Mouse (Mus musculus): ENCODE data around the gene Gm13769. TPM values are rescaled to one million over a fixed set of nuclear protein-coding genes. Genes with fewer than 3 reads are reported as not detected.
"Not testable (repeated sequence)": the region's sequence is repeated elsewhere in the genome, so short reads cannot be mapped to it uniquely, and the experiment has no call there.

The Gm13769 gene
- not detected for polyA plus RNA-seq (2012; fragmentation: generic; extraction: Trizol)

- H3K36me3 ChIP-seq (ENCODE audit: control insufficient read depth, insufficient read depth); H3K79me2 ChIP-seq (ENCODE audit: control insufficient read depth, insufficient read depth); H3ac ChIP-seq (ENCODE audit: control insufficient read depth, insufficient read length); H3K27me3 ChIP-seq (ENCODE audit: control insufficient read depth, insufficient read depth, insufficient read length); H3K4me3 ChIP-seq; H3K4me2 ChIP-seq (ENCODE audit: low read depth): not testable (repeated sequence)
These were observed at the start of gene Gm13769 for GRCm38 (mm10) chr2:90321900-90322299. Gene Gm13769, plus strand, starts transcription at chr2:90322200.

- TF ChIP-seq MYOG (IDR thresholded peaks at IDR 0.05; ENCODE audit: control insufficient read depth in 1 of 3, insufficient read depth in 1 of 3, insufficient read length in 2 of 3, low read depth in 2 of 3) (no peak), E2F4 (IDR thresholded peaks at IDR 0.05; ENCODE audit: insufficient read depth) (no peak)
- H3ac ChIP-seq (ENCODE audit: control insufficient read depth, insufficient read length): no peak within 1 kb of the TSS
- no peaks in the 10 kb centered on the region for H3K27me3 ChIP-seq (ENCODE audit: control insufficient read depth, insufficient read depth, insufficient read length)
- no peaks in the 10 kb centered on the region for H3K36me3 ChIP-seq (ENCODE audit: control insufficient read depth, insufficient read depth)
- no peak within 1 kb of the TSS for H3K4me3 ChIP-seq
- H3K79me2 ChIP-seq (ENCODE audit: control insufficient read depth, insufficient read depth): no peaks in the 10 kb centered on the region
- no peak within 1 kb of the TSS for H3K4me2 ChIP-seq (ENCODE audit: low read depth)
These were observed 29.3 kb upstream of the Gm13769 start, which contains the start of gene Olfr1272 for GRCm38 (mm10) chr2:90292741-90293140. Gene Olfr1272, minus strand, starts transcription at chr2:90292841.

- H3ac ChIP-seq (ENCODE audit: control insufficient read depth, insufficient read length); H3K27me3 ChIP-seq (ENCODE audit: control insufficient read depth, insufficient read depth, insufficient read length); H3K4me2 ChIP-seq (ENCODE audit: low read depth); H3K4me3 ChIP-seq; H3K36me3 ChIP-seq (ENCODE audit: control insufficient read depth, insufficient read depth); H3K79me2 ChIP-seq (ENCODE audit: control insufficient read depth, insufficient read depth): not testable (repeated sequence)
These were observed 24.7 kb downstream of the Gm13769 start for GRCm38 (mm10) chr2:90346694-90347093.

GRCm38 (mm10) chr2:90351047-90351446 is 29.0 kb downstream of the Gm13769 start:
- H3K4me3 ChIP-seq; H3ac ChIP-seq (ENCODE audit: control insufficient read depth, insufficient read length); H3K4me2 ChIP-seq (ENCODE audit: low read depth); H3K27me3 ChIP-seq (ENCODE audit: control insufficient read depth, insufficient read depth, insufficient read length); H3K36me3 ChIP-seq (ENCODE audit: control insufficient read depth, insufficient read depth); H3K79me2 ChIP-seq (ENCODE audit: control insufficient read depth, insufficient read depth): not testable (repeated sequence)

- H3K4me3 ChIP-seq; H3K4me2 ChIP-seq (ENCODE audit: low read depth); H3K36me3 ChIP-seq (ENCODE audit: control insufficient read depth, insufficient read depth); H3K79me2 ChIP-seq (ENCODE audit: control insufficient read depth, insufficient read depth); H3K27me3 ChIP-seq (ENCODE audit: control insufficient read depth, insufficient read depth, insufficient read length); H3ac ChIP-seq (ENCODE audit: control insufficient read depth, insufficient read length): not testable (repeated sequence)
These were observed 29.5 kb downstream of the Gm13769 start for GRCm38 (mm10) chr2:90351540-90351939.

GRCm38 (mm10) chr2:90359229-90359628 is 37.2 kb downstream of the Gm13769 start:
- H3K79me2 ChIP-seq (ENCODE audit: control insufficient read depth, insufficient read depth); H3K4me3 ChIP-seq; H3K27me3 ChIP-seq (ENCODE audit: control insufficient read depth, insufficient read depth, insufficient read length); H3ac ChIP-seq (ENCODE audit: control insufficient read depth, insufficient read length); H3K36me3 ChIP-seq (ENCODE audit: control insufficient read depth, insufficient read depth); H3K4me2 ChIP-seq (ENCODE audit: low read depth): not testable (repeated sequence)

- not testable (repeated sequence) for H3K79me2 ChIP-seq (ENCODE audit: control insufficient read depth, insufficient read depth); H3K4me2 ChIP-seq (ENCODE audit: low read depth); H3K36me3 ChIP-seq (ENCODE audit: control insufficient read depth, insufficient read depth); H3K4me3 ChIP-seq; H3K27me3 ChIP-seq (ENCODE audit: control insufficient read depth, insufficient read depth, insufficient read length); H3ac ChIP-seq (ENCODE audit: control insufficient read depth, insufficient read length)
These were observed 38.2 kb downstream of the Gm13769 start for GRCm38 (mm10) chr2:90360199-90360598.

Other genes with a start within 250 kb of the Gm13769 start
- gene Olfr1269, start 200.8 kb upstream of the Gm13769 start, polyA plus RNA-seq (2012; fragmentation: generic; extraction: Trizol): not detected
- gene Olfr32, start 179.9 kb upstream of the Gm13769 start, polyA plus RNA-seq (2012; fragmentation: generic; extraction: Trizol): not detected
- gene Olfr1270, start 169.1 kb upstream of the Gm13769 start, polyA plus RNA-seq (2012; fragmentation: generic; extraction: Trizol): not detected
- not detected for gene Olfr1506, start 97.7 kb upstream of the Gm13769 start, polyA plus RNA-seq (2012; fragmentation: generic; extraction: Trizol)
- not detected for gene Olfr142, start 64.6 kb upstream of the Gm13769 start, polyA plus RNA-seq (2012; fragmentation: generic; extraction: Trizol)
- gene Olfr1271, start 51.2 kb upstream of the Gm13769 start, polyA plus RNA-seq (2012; fragmentation: generic; extraction: Trizol): not detected
- not detected for gene Olfr1272, start 29.4 kb upstream of the Gm13769 start, polyA plus RNA-seq (2012; fragmentation: generic; extraction: Trizol)
- not detected for gene Olfr1274-ps, start 76.5 kb downstream of the Gm13769 start, polyA plus RNA-seq (2012; fragmentation: generic; extraction: Trizol)

All from myocyte (in vitro differentiated cells).